ENCODE assay signal across 7 mouse cellular contexts in genomic region chrX:20157519-20157918, GRCm38 (mm10).
A peak's percentile ranks its signal among the peaks of the same experiment; 100 is the strongest.
DNase-seq lines count a peak whose midpoint lies in the region; ATAC-seq and TF ChIP-seq lines count a peak whose summit lies in the region.

No protein-coding gene starts in this region.

- TF ChIP-seq CTCF in heart, postnatal 0 days (IDR thresholded peaks at IDR 0.05; ENCODE audit: low read depth): peak; percentile 56
- peak; percentile 55 for TF ChIP-seq CTCF in lung, embryonic 14.5 days (IDR thresholded peaks at IDR 0.05; ENCODE audit: low read depth)

- H3K27ac ChIP-seq in heart, postnatal 0 days (ENCODE audit: low read depth): no peak overlapping the region
- H3K27ac ChIP-seq in heart, embryonic 10.5 days: no peak overlapping the region
- no peak overlapping the region for H3K27ac ChIP-seq in lung, embryonic 14.5 days (ENCODE audit: low read depth)

- 7% methylated on average over 2 of the region's 2 CpGs for WGBS in heart, postnatal 0 days
- 18% methylated on average over 2 of the region's 2 CpGs for WGBS in heart, embryonic 10.5 days
- 16% methylated on average over 2 of the region's 2 CpGs for whole genome bisulfite sequencing in lung, embryonic 14.5 days

- H3K27me3 ChIP-seq in heart, postnatal 0 days (ENCODE audit: control insufficient read depth, insufficient read depth, low read length): no peaks in the 10 kb centered on the region
- no peaks in the 10 kb centered on the region for H3K27me3 ChIP-seq in heart, embryonic 10.5 days (ENCODE audit: insufficient read depth, poor library complexity, severe bottlenecking)
- no peaks in the 10 kb centered on the region for H3K27me3 ChIP-seq in lung, embryonic 14.5 days (ENCODE audit: insufficient read depth, low read length)
- H3K27me3 ChIP-seq in splenic B cell, adult 2 months (ENCODE audit: control insufficient read depth, insufficient read depth, low read length, poor library complexity, severe bottlenecking): no peaks in the 10 kb centered on the region

- H3K4me1 ChIP-seq in heart, postnatal 0 days (ENCODE audit: control insufficient read depth, insufficient read depth): no peaks in the 10 kb centered on the region
- no peaks in the 10 kb centered on the region for H3K4me1 ChIP-seq in heart, embryonic 10.5 days
- no peaks in the 10 kb centered on the region for H3K4me1 ChIP-seq in lung, embryonic 14.5 days (ENCODE audit: insufficient read depth)

- no peak overlapping the region for H3K4me3 ChIP-seq in heart, postnatal 0 days (ENCODE audit: low read depth, low read length)
- H3K4me3 ChIP-seq in heart, embryonic 10.5 days: no peak overlapping the region
- H3K4me3 ChIP-seq in lung, embryonic 14.5 days (ENCODE audit: low read depth, low read length): no peak overlapping the region

- no peak overlapping the region for H3K9ac ChIP-seq in heart, postnatal 0 days (replicated peaks; ENCODE audit: low read depth, low read length)
- no peak overlapping the region for H3K9ac ChIP-seq in lung, embryonic 14.5 days

- no peak overlapping the region for H3K4me2 ChIP-seq in heart, postnatal 0 days (ENCODE audit: low read depth, low read length)
- H3K4me2 ChIP-seq in lung, embryonic 14.5 days: no peak overlapping the region

- TF ChIP-seq EP300 in heart, postnatal 0 days (IDR thresholded peaks at IDR 0.05; ENCODE audit: low read depth): no peak

- no peaks in the 10 kb centered on the region for H3K9me3 ChIP-seq in heart, postnatal 0 days (replicated peaks; ENCODE audit: control insufficient read depth, low read length)
- H3K9me3 ChIP-seq in heart, embryonic 10.5 days: no peaks in the 10 kb centered on the region
- H3K9me3 ChIP-seq in lung, embryonic 14.5 days (ENCODE audit: low read depth, low read length): no peaks in the 10 kb centered on the region

- no peak for ATAC-seq in heart, postnatal 0 days (ENCODE audit: insufficient read depth, low read depth)
- no peak for ATAC-seq in lung, embryonic 14.5 days (ENCODE audit: insufficient read depth)

- DNase-seq in heart, postnatal 0 days (ENCODE audit: low spot score): peak; percentile 24
- no peak for DNase-seq in heart, embryonic 10.5 days (ENCODE audit: low spot score)
- DNase-seq in lung, embryonic 14.5 days: peak; percentile 58
- no peak for DNase-seq in lung, postnatal 4 days
- peak; percentile 6 for DNase-seq in brain, embryonic 18.5 days (ENCODE audit: low read depth, low spot score)
- peak; percentile 36 for DNase-seq in splenic B cell, adult 2 months (ENCODE audit: low read depth, low spot score)
- DNase-seq in yolk sac, embryonic 10.5 days (ENCODE audit: low spot score): no peak

- H3K36me3 ChIP-seq in heart, postnatal 0 days (replicated peaks; ENCODE audit: control insufficient read depth, insufficient read depth, low read length): no peaks in the 10 kb centered on the region
- H3K36me3 ChIP-seq in heart, embryonic 10.5 days: no peaks in the 10 kb centered on the region
- no peaks in the 10 kb centered on the region for H3K36me3 ChIP-seq in lung, embryonic 14.5 days (ENCODE audit: insufficient read depth)
- H3K36me3 ChIP-seq in splenic B cell, adult 2 months (ENCODE audit: control insufficient read depth, insufficient read depth, low read length, poor library complexity, severe bottlenecking): no peaks in the 10 kb centered on the region; the same call in 1 of the 2 replicates

Comparison
In these comparisons a context has a peak if more than half of its experiments do, and no peak if none do; other contexts are left out.
1. DNase-seq: peak in heart, postnatal 0 days (single experiment), lung, embryonic 14.5 days (single experiment), brain, embryonic 18.5 days (single experiment) and splenic B cell, adult 2 months (single experiment); none in heart, embryonic 10.5 days (single experiment), lung, postnatal 4 days (0 of 2) and yolk sac, embryonic 10.5 days (single experiment).